Mouse (Mus musculus): Measurements from ENCODE around the gene Prss12. TPM values are rescaled to one million over a fixed set of nuclear protein-coding genes. Genes with fewer than 3 reads are reported as not detected.

Prss12 gene
- polyA plus RNA-seq, 1 experiment from 2014 or later: 11.5 TPM

- Histone ChIP-seq H3K9me3 (ENCODE audit: low read depth, low read length) (no peaks in the 10 kb centered on the region), H3K27ac (ENCODE audit: low read depth) (no peak overlapping the region), H3K4me1 (ENCODE audit: insufficient read depth) (peaks cover 4% of the 10 kb centered on the region; the same call in 1 of the 2 replicates), H3K4me3 (ENCODE audit: low read depth, low read length) (no peak overlapping the region), H3K27me3 (ENCODE audit: insufficient read depth, low read length) (no peaks in the 10 kb centered on the region), H3K4me2 (no peak overlapping the region), H3K36me3 (ENCODE audit: insufficient read depth) (peaks cover 11% of the 10 kb centered on the region), H3K9ac (no peak overlapping the region)
- ATAC-seq (ENCODE audit: insufficient read depth) (no peak), DNase-seq (no peak)
- no peak for TF ChIP-seq CTCF (IDR thresholded peaks at IDR 0.05; ENCODE audit: low read depth)
- WGBS: 75% methylated on average over 7 of the region's 7 CpGs
Observed at GRCm38 (mm10) chr3:123504783-123505182, 58.1 kb downstream of the Prss12 start.

GRCm38 (mm10) chr3:123505778-123506667 is 59.3 kb downstream of the Prss12 start:
- no peak for TF ChIP-seq CTCF (IDR thresholded peaks at IDR 0.05; ENCODE audit: low read depth)
- DNase-seq (peak; percentile 68), ATAC-seq (ENCODE audit: insufficient read depth) (no peak)
- H3K27me3 ChIP-seq (ENCODE audit: insufficient read depth, low read length): no peaks in the 10 kb centered on the region
- H3K36me3 ChIP-seq (ENCODE audit: insufficient read depth): peaks cover 11% of the 10 kb centered on the region
- H3K9ac ChIP-seq: no peak overlapping the region
- 45% methylated on average over 9 of the region's 9 CpGs for WGBS
- H3K4me3 ChIP-seq (ENCODE audit: low read depth, low read length): peak overlapping the region; percentile 62; the same call in 1 of the 2 replicates
- H3K4me1 ChIP-seq (ENCODE audit: insufficient read depth): peaks cover 4% of the 10 kb centered on the region; the same call in 1 of the 2 replicates
- H3K4me2 ChIP-seq: peak overlapping the region; percentile 94
- no peaks in the 10 kb centered on the region for H3K9me3 ChIP-seq (ENCODE audit: low read depth, low read length)
- H3K27ac ChIP-seq (ENCODE audit: low read depth): peak overlapping the region; percentile 21

- TF ChIP-seq CTCF (IDR thresholded peaks at IDR 0.05; ENCODE audit: low read depth): peak; percentile 59
- Histone ChIP-seq H3K36me3 (ENCODE audit: insufficient read depth) (peaks cover 11% of the 10 kb centered on the region), H3K9me3 (ENCODE audit: low read depth, low read length) (no peaks in the 10 kb centered on the region), H3K27ac (ENCODE audit: low read depth) (peak overlapping the region; percentile 80), H3K4me1 (ENCODE audit: insufficient read depth) (peaks cover 4% of the 10 kb centered on the region; the same call in 1 of the 2 replicates), H3K4me2 (peak overlapping the region; percentile 94), H3K9ac (peak overlapping the region; percentile 87), H3K4me3 (ENCODE audit: low read depth, low read length) (peak overlapping the region; percentile 62), H3K27me3 (ENCODE audit: insufficient read depth, low read length) (no peaks in the 10 kb centered on the region)
- 9% methylated on average over 6 of the region's 6 CpGs for WGBS
- ATAC-seq (ENCODE audit: insufficient read depth) (no peak), DNase-seq (peak; percentile 75)
Observed at GRCm38 (mm10) chr3:123506699-123507662, 60.3 kb downstream of the Prss12 start.

GRCm38 (mm10) chr3:123507663-123508055 is 60.9 kb downstream of the Prss12 start:
- ATAC-seq (ENCODE audit: insufficient read depth): no peak
- DNase-seq: no peak
- under 1% methylated on average over 10 of the region's 10 CpGs for WGBS
- TF ChIP-seq CTCF (IDR thresholded peaks at IDR 0.05; ENCODE audit: low read depth): no peak
- Histone ChIP-seq H3K4me2 (peak overlapping the region; percentile 94), H3K27me3 (ENCODE audit: insufficient read depth, low read length) (no peaks in the 10 kb centered on the region), H3K36me3 (ENCODE audit: insufficient read depth) (peaks cover 11% of the 10 kb centered on the region), H3K27ac (ENCODE audit: low read depth) (peak overlapping the region; percentile 80), H3K9me3 (ENCODE audit: low read depth, low read length) (no peaks in the 10 kb centered on the region), H3K4me1 (ENCODE audit: insufficient read depth) (peaks cover 4% of the 10 kb centered on the region; the same call in 1 of the 2 replicates), H3K9ac (peak overlapping the region; percentile 87), H3K4me3 (ENCODE audit: low read depth, low read length) (peak overlapping the region; percentile 62)

- Histone ChIP-seq H3K4me3 (ENCODE audit: low read depth, low read length) (peak overlapping the region; percentile 62), H3K4me1 (ENCODE audit: insufficient read depth) (peaks cover 4% of the 10 kb centered on the region; the same call in 1 of the 2 replicates), H3K9ac (peak overlapping the region; percentile 87), H3K4me2 (peak overlapping the region; percentile 94), H3K27me3 (ENCODE audit: insufficient read depth, low read length) (no peaks in the 10 kb centered on the region), H3K27ac (ENCODE audit: low read depth) (peak overlapping the region; percentile 99), H3K36me3 (ENCODE audit: insufficient read depth) (peaks cover 11% of the 10 kb centered on the region), H3K9me3 (ENCODE audit: low read depth, low read length) (no peaks in the 10 kb centered on the region)
- DNase-seq: peak; percentile 99
- TF ChIP-seq CTCF (IDR thresholded peaks at IDR 0.05; ENCODE audit: low read depth): peak; percentile 32; the same call in 1 of the 2 replicates
- WGBS: under 1% methylated on average over 53 of the region's 53 CpGs
- peak; percentile 95 for ATAC-seq (ENCODE audit: insufficient read depth)
Observed at GRCm38 (mm10) chr3:123508056-123508674, 61.5 kb downstream of the Prss12 start.

GRCm38 (mm10) chr3:123508675-123509376 is 62.1 kb downstream of the Prss12 start:
- Histone ChIP-seq H3K36me3 (ENCODE audit: insufficient read depth) (peaks cover 11% of the 10 kb centered on the region), H3K27ac (ENCODE audit: low read depth) (peak overlapping the region; percentile 99), H3K9ac (peak overlapping the region; percentile 82), H3K4me3 (ENCODE audit: low read depth, low read length) (peak overlapping the region; percentile 62), H3K4me1 (ENCODE audit: insufficient read depth) (peaks cover 4% of the 10 kb centered on the region; the same call in 1 of the 2 replicates), H3K4me2 (peak overlapping the region; percentile 66), H3K9me3 (ENCODE audit: low read depth, low read length) (no peaks in the 10 kb centered on the region), H3K27me3 (ENCODE audit: insufficient read depth, low read length) (no peaks in the 10 kb centered on the region)
- TF ChIP-seq CTCF (IDR thresholded peaks at IDR 0.05; ENCODE audit: low read depth): peak; percentile 55
- under 1% methylated on average over 36 of the region's 36 CpGs for WGBS
- ATAC-seq (ENCODE audit: insufficient read depth): peak; percentile 75
- peak; percentile 73 for DNase-seq
